Mouse (Mus musculus): ENCODE measurements around the gene Pitpnm1. TPM values are rescaled to one million over a fixed set of nuclear protein-coding genes. Genes with fewer than 3 reads are reported as not detected.

Gene Pitpnm1
- total RNA-seq, 2 experiments from 2014 or later = 234 to 237 TPM

DNA sequence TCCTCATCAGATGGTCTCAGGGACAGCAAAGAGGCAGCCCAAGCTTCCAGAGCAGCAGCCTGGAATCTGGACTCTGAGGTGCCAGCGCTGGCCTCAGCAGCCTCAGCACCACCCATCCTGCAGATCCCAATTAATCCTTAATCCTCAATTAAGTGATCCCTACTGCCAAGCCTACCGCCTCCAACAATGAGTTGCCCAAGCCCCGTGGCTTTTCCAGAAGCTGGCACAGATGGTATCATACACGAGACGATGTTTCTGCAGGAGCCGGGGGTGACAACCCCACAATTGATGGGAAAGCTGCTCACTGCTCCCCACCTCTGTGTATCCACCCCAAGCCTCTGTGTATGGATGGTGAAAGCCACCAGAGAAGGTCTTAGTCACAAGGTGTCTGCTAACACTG, 10.7 kb upstream of the Pitpnm1 start:
- DNase-seq (ENCODE audit: extremely low spot score in 1 of 2, low spot score in 2 of 2) = no peak
- intact Hi-C loops (cut with DNase I) = loop anchor here (5.0 kb wide), 1 partner anchor 37 kb away; no protein-coding TSS in a partner anchor

DNA sequence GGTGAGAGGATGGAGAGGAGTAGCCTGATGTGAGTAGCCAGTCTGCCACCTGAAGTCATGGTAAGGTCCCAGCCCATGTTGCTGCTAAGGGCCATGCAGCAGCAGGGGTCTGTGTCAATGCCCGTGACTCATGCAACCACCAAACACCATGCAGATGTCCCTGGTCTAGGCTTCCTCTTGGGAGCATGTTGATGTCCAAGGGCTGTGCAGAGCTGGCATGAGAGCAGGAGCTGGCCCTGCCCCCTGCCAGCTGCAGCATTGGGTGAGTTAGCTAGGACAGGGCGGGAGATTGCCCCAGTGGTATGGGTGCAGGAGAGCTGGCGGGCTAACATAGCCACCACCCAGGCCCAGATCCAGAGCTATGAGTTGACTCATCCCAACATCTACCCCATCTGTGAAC, 9.4 kb upstream of the Pitpnm1 start:
- intact Hi-C loops (cut with DNase I) = no loop called here

DNA sequence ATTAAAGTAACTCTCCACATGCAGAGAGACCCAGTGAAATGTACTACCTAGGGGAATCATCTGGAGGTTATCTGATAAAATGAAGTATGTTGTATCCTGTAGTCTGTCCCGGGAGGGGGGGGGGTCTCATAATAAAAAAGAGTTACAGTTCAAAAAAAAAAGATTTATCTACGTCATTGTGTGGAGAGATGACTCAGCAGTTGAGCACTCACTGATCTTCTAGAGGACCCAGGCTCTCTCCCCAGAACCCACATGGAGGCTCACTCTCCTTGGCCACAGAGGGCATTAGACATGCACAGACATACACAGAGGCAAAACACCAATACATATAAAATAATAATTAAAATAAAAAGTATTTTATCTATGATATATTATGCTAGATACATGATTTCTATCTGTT, 8.4 kb upstream of the Pitpnm1 start:
- DNase-seq (ENCODE audit: extremely low spot score in 1 of 2, low spot score in 2 of 2) = no peak
- intact Hi-C loops (cut with DNase I) = no loop called here

More for the DNA sequence above, 9.4 kb upstream of the Pitpnm1 start:
- DNase-seq (ENCODE audit: extremely low spot score in 1 of 2, low spot score in 2 of 2) = no peak

DNA sequence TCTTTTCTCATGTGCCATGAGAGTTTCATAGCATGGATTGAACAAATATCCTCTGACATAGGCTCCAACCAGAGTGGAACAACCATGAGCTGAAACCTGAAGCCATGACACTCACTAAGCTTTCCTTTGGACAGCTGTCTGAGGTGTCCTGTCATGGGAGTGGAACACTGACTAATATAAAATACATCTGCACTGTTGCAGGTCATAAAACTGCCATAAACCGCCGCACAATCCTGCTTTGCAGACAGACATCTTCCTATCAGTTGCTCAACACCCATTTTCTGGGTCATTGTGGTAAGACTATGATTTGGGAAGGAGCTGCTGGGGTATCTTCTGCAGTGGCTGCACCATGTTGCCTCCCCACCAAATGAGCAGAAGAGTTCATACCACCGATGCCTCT, 7.0 kb upstream of the Pitpnm1 start:
- DNase-seq (ENCODE audit: extremely low spot score in 1 of 2, low spot score in 2 of 2) = no peak
- intact Hi-C loops (cut with DNase I) = no loop called here

DNA sequence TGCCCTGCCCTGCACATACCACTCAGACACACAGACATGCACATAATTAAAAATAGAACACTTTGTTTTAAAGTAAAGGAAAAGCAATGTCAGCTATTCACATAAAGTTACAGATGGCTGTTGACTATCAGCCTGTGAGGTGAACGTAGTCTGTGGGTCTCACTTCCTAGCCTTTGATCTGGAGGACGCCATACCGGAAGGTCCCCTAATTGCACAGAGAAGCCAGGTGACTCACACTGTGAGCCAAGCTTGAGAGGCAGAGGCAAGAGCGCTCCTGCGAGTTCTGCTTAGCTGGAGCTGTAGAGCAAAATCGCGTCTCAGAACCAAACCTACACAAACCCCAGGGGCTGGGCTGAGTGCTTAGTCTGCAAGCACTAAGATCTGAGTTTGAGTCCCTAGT, 6.0 kb upstream of the Pitpnm1 start:
- intact Hi-C loops (cut with DNase I) = no loop called here

DNA sequence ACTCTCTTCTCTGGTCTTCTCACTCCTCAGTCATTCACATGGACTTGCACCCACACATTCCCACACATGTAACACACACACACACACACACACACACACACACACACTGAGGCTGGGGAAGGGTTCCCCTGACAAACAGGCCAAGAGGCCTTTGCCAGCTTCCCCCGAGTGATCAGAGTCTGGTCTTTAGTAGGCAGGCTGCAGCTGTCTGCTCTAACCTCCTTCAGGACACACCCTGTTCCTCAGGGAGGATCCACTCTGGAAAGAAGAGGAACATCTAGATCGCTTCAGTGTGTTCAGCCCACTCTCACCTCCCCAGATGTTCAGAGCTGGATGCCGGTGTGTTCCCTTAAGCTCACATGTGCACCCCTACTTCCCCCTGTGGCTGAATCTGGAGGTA, 5.5 kb upstream of the Pitpnm1 start:
- intact Hi-C loops (cut with DNase I) = no loop called here
- DNase-seq (ENCODE audit: extremely low spot score in 1 of 2, low spot score in 2 of 2) = no peak

More for the DNA sequence above, 6.0 kb upstream of the Pitpnm1 start:
- DNase-seq (ENCODE audit: extremely low spot score in 1 of 2, low spot score in 2 of 2) = no peak

DNA sequence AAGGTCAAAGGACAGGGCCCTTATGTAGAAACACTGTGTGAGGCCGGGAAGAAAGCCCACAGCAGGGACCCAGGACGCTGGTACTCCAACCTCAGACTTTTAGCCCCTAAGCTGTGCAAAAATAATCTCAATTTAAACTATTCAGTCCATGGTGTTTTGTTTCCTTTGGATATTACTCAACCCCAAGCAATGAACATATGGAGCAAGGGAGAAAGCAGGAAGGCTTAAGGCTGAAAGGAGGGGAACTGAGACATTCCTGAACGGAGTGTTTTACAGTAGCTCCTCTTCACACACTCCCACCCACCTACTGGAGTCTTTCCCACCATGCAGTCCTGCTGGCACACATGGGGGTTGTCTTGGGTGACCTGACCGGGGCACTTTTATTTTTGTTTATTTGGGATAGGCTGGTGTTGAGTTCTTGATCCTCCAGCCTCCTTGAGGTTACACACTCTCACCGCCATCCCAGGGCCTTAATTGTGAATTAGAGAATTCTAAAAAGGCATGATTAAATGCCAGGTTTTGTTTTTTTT, 5.0 kb upstream of the Pitpnm1 start:
- DNase-seq (ENCODE audit: extremely low spot score in 1 of 2, low spot score in 2 of 2) = no peak
- intact Hi-C loops (cut with DNase I) = no loop called here

DNA sequence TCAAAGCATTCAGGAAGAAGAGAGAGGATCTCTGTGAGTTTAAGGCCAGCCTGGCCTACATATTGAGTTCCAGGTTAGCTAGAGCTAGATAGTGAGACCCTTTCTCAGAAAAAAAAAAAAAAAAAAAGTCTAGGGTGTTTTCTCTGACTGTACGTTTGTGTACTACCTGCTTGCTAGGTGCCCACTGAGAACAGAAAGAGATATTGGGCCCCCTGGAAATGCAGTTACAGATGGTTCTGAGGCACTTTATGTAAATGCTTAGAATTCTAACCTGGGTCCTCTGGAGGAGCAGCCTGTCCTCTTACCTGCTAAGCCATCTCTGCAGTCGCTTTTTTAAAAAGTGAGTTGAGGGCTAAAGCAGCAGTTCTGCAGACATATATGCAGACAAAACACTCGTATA, 4.0 kb upstream of the Pitpnm1 start:
- intact Hi-C loops (cut with DNase I) = no loop called here
- DNase-seq (ENCODE audit: extremely low spot score in 1 of 2, low spot score in 2 of 2) = no peak

DNA sequence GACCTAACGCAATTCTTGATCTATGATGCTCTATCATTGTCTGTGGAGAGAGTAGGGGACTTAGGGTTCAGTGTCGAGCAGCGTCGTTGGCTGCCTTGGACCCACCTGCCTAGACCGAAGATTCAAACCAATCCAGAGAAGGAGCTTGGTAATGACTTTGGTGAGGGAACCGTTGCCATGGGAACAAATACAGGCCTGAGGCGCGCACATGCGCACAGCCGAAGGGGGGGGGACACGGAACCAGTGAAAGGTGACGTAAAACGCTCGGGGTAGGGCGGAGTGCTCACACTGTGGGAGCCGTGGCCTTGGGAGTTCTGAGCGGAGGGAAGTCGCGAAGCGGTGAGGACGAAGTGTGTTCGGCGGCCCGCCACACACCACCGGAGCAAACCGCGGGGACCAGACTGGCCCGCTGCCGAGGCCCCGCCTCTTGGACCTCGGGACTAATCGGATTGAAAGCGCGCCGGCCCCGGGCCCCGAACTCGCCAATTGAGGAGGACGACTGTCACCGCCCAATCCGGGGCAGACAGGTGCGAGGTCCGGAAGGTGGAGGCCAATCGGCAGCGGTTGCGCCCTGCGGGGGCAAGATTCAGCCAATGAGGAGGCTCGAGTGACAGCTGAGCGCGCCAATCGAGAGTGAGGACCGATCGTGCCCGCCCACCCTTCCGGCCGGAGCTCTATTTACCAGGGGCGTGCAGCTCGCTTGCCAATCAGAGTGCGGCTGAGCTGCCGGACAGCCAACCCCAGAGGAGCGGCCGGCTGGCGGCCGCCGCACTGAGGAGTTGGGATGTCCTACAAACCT, 3.0 kb upstream of the Pitpnm1 start, which contains the start of gene Cdk2ap2:
Gene Cdk2ap2 (plus strand): TSS at position 541 of the 799 bp plus-strand sequence.
- intact Hi-C loops (cut with DNase I) = no loop called here
- peak; percentile 99 for DNase-seq (ENCODE audit: extremely low spot score in 1 of 2, low spot score in 2 of 2)

DNA sequence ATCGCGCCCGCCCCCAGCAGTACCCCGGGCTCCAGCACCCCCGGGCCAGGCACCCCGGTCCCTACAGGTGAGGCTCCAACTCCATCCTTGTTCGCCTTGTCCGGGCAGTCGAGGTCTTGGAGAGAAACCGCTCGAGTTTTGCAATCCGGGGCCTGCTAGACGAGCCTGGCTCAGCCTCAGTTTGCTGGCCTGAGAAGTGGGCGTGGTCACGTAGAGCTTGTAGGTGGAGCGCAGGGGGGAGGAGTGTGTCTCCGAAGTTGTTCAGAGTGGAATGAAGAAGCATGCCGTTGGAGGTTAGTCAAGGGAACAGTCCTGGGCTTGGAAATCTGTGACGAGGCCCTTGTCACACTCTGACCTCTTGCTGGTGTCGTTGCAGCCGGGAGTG, 2.4 kb upstream of the Pitpnm1 start:
- intact Hi-C loops (cut with DNase I) = no loop called here
- peak in 1 of 2 experiments; percentile 84 for DNase-seq (ENCODE audit: extremely low spot score in 1 of 2, low spot score in 2 of 2)

DNA sequence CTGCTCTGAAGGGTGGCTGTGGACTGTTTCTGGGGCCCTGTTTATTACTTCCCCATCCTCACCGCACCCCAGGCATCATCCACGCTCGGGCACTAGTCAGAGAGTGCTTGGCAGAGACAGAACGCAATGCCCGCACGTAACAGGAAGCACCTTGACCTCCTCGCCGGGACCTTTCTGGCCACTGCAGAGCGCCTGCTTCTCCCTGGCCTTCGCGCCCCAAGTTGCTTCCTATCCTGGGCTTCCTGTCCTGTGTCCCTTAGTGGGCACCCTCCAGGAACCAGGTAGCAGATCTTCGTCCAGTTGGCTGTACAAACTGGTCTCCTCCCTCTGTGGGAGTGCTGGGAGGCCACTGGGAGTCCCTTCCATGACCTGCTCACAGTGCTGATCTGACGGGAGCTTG, 1.4 kb upstream of the Pitpnm1 start:
- intact Hi-C loops (cut with DNase I) = no loop called here
- DNase-seq (ENCODE audit: extremely low spot score in 1 of 2, low spot score in 2 of 2) = no peak

DNA sequence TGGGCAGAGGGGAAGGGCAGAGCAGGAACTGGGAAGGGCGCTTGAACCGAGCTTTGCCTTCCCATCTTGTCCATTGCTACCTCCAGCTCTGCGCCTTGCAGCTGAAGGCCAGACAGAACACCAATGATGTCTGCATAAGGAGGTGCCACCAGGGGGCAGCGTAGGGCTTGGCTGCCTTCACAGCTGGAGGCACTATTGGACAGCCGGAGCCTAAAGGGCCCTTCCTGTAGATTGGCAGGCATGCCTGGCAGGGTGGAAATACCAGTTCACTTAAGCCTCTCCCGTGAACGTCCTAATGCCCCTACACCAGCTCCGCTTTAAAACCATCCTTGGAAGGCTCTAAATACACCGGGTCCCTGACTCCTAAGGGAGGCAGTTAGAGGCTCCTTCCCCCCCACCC, 742 bp upstream of the Pitpnm1 start:
- intact Hi-C loops (cut with DNase I) = no loop called here

DNA sequence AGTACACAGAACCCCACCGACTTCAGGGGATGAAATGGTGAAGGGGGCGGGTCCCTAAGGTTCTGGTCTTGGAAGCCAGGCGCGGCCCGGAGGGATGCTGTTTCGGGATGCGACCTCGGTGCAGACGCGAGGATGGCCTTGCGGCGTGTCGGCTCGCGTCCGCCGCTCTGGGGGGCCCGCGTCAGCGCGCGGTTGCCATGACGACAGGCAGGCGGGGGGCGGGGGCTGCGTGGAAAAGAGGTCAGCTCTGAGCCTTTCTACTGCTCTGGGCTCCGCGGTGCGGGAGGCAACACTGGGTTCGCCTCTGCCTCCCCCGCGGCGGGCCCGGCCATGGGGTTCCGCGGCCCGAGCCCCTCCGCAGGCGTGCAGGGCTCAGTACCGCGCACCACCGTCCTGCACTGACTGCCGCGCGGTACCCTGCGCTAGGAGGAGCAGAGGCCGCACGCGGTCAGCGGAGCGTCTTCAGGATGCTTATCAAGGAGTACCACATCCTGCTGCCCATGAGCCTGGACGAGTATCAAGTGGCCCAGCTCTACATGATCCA, 992 bp downstream of the Pitpnm1 start:
- intact Hi-C loops (cut with DNase I) = loop anchor here (10.0 kb wide), 1 partner anchor 124 kb away; no protein-coding TSS in a partner anchor
- peak in 1 of 2 experiments; percentile 84 for DNase-seq (ENCODE audit: extremely low spot score in 1 of 2, low spot score in 2 of 2)

More for the DNA sequence above, 742 bp upstream of the Pitpnm1 start:
- DNase-seq (ENCODE audit: extremely low spot score in 1 of 2, low spot score in 2 of 2) = peak; percentile 85 to 92

DNA sequence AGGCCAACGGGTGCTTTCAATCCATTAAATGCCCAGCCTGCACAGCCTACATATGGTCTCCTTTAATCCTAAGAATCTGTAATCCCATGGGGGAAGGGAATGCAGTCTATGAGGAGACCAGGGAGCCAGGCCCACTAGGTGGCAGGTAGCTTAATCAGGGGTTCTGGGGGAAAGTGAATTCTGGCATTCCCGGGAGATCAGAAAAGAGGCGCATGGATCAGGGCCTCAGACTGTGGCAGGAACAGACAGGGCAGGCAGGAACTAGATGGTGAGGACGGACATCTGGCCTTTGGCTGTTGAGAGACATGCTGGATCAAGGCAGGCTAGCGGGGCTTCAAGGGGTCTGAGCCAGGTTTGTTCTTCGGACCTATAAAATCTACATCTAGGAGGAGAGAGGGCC, 1.7 kb downstream of the Pitpnm1 start:
- no peak for DNase-seq (ENCODE audit: extremely low spot score in 1 of 2, low spot score in 2 of 2)

DNA sequence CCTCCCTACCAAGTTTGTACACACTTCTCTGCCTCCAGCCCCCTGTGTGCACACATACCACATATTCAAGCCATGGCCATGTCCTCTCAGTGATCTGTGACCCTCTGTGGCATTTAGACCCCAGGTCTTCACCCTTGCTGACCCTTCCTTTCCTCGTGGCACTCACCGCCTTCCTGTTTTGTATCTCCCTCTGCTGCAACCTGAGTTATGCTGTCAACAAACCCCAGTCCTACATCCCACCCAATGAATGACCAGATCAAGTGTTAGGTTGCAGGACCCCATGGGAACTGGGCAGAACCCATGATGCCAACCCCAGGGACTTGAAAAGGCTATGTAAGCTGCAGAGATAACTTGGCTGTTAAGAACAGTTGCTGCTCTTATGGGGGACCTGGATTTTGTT, 2.3 kb downstream of the Pitpnm1 start:
- DNase-seq (ENCODE audit: extremely low spot score in 1 of 2, low spot score in 2 of 2) = no peak
- intact Hi-C loops (cut with DNase I) = loop anchor here (10.0 kb wide), 1 partner anchor 123 kb away; no protein-coding TSS in a partner anchor

More for the DNA sequence above, 1.7 kb downstream of the Pitpnm1 start:
- intact Hi-C loops (cut with DNase I) = loop anchor here (10.0 kb wide), 1 partner anchor 123 kb away; no protein-coding TSS in a partner anchor

DNA sequence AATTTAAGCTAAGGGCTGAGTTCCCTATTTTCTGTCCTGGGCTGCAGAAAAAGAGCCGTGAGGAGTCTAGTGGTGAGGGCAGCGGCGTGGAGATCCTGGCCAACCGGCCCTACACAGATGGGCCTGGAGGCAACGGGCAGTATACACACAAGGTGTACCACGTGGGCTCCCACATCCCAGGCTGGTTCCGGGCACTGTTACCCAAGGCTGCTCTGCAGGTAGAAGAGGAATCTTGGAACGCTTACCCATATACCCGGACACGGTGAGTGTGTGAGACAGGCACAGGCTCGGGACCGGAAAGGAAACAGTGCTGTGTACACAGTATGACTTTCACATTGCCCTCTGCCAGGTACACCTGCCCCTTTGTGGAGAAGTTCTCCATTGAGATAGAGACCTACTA, 2.8 kb downstream of the Pitpnm1 start:
- no peak for DNase-seq (ENCODE audit: extremely low spot score in 1 of 2, low spot score in 2 of 2)
- intact Hi-C loops (cut with DNase I) = loop anchor here (10.0 kb wide), 1 partner anchor 122 kb away; no protein-coding TSS in a partner anchor

DNA sequence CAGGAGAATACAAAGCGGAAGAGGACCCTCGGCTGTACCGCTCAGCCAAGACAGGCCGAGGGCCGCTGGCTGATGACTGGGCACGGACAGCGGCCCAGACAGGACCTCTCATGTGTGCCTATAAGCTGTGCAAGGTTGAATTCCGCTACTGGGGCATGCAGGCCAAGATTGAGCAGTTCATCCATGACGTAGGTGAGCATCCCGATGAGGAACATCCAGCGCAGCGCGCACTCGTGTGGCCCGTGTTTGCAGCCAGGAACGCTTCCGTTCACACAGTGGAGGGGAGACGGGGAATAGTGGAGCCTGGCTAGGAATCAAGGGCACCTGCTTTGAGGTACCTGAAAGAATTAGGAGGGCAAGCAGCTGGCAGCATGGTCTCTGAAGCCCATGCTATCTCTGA, 3.5 kb downstream of the Pitpnm1 start:
- intact Hi-C loops (cut with DNase I) = loop anchor here (10.0 kb wide), 1 partner anchor 122 kb away; no protein-coding TSS in a partner anchor
- DNase-seq (ENCODE audit: extremely low spot score in 1 of 2, low spot score in 2 of 2) = no peak

DNA sequence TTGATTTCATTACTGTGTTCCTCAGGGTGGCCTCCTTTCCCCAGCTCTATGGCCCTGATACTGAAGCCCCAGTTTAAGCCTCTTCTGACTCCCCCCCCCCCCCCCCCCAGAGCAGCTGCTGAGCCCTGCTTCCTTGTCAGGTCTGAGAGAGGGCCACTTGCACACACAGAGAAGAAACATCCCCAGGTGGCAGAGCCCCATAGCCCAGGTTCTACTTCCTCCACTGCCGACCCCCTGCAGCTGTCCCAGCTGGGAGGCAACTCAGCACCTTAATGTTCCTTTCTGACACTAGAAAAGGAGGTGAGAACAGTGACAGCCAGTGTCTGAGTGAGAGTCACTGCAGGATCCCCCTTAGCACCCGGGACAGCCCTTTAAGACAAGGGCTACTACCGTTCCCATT, 4.0 kb downstream of the Pitpnm1 start:
- intact Hi-C loops (cut with DNase I) = loop anchor here (10.0 kb wide), 1 partner anchor 121 kb away; no protein-coding TSS in a partner anchor

DNA sequence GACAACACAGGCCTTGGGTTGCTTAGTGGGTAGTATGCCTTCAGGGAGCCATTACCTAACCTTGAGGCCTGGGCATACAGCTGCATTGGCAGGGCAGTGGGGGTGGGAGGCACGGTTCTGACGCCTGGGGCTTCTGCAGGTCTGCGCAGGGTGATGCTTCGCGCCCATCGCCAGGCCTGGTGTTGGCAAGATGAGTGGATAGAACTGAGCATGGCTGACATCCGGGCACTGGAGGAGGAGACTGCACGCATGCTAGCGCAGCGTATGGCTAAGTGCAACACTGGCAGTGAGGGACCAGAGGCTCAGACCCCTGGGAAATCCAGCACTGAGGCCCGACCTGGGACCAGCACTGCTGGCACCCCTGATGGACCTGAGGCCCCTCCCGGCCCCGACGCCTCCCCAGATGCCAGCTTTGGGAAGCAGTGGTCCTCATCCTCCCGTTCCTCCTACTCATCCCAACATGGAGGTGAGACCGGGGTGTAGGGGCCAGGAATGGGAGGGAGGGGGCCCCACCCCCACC, 4.9 kb downstream of the Pitpnm1 start:
- intact Hi-C loops (cut with DNase I) = loop anchor here (10.0 kb wide), 1 partner anchor 120 kb away; no protein-coding TSS in a partner anchor
- DNase-seq (ENCODE audit: extremely low spot score in 1 of 2, low spot score in 2 of 2) = peak in 1 of 2 experiments; percentile 32

More for the DNA sequence above, 4.0 kb downstream of the Pitpnm1 start:
- no peak for DNase-seq (ENCODE audit: extremely low spot score in 1 of 2, low spot score in 2 of 2)

Measured in left cerebral cortex, postnatal 10 days (tissue).